Mouse (Mus musculus) liver, embryonic 14.5 days (tissue): Measurements from ENCODE around the gene Tor1b. TPM values are rescaled to one million over a fixed set of nuclear protein-coding genes. Genes with fewer than 3 reads are reported as not detected.

Experiments used
- ATAC-seq: fragments of 200-750 bp; cut with Nextera tagmentation; 2 replicates; pipeline ENCODE4 v1.8.0; 2017; ENCODE audit warnings: moderate number of reproducible peaks, mild to moderate bottlenecking, moderate library complexity; ENCODE audit not compliant: insufficient read depth
- DNase-seq, 3 experiments: peaks; one replicate each; pipeline ENCODE4 v3.0.0-alpha.2; 2012 to 2013; ENCODE audit warnings: low read depth in 3 of 3, low spot score in 3 of 3
- H3K27ac ChIP-seq: fragments of 300-500 bp; sonication (generic); 2 replicates; pipeline ENCODE4 v1.5.1; 2014; ENCODE audit warnings: moderate library complexity, mild to moderate bottlenecking, control low read depth, inconsistent platforms
- H3K27me3 ChIP-seq: fragments of 300-500 bp; sonication (generic); 2 replicates; pipeline ENCODE4 v1.6.1; 2014; ENCODE audit warnings: mild to moderate bottlenecking, low read length, moderate library complexity; ENCODE audit not compliant: control insufficient read depth, insufficient read depth
- H3K36me3 ChIP-seq: fragments of 300-500 bp; sonication (generic); replicated peaks from 2 replicates; pipeline ENCODE4 v1.6.1; 2014; ENCODE audit warnings: low read depth; ENCODE audit not compliant: control insufficient read depth, insufficient read depth
- H3K4me1 ChIP-seq, 2 experiments: fragments of 200-500 bp in 1 of 2; fragments of 300-500 bp in 1 of 2; sonication (generic) in 1 of 2; replicated peaks; 2 replicates each; pipeline ENCODE4 v1.6.1; 2012 to 2014; ENCODE audit warnings: antibody characterized with exemption in 1 of 2, inconsistent platforms in 1 of 2, low read length in 1 of 2; ENCODE audit not compliant: control insufficient read depth in 2 of 2, insufficient read depth in 2 of 2
- H3K4me2 ChIP-seq: fragments of 300-500 bp; sonication (generic); 2 replicates; pipeline ENCODE4 v1.6.1; 2014; ENCODE audit warnings: low read depth, mild to moderate bottlenecking, control low read depth, moderate library complexity
- H3K4me3 ChIP-seq, 2 experiments: fragments of 200-500 bp in 1 of 2; fragments of 300-500 bp in 1 of 2; sonication (generic) in 1 of 2; 2 replicates each; pipeline ENCODE4 v1.5.1; 2012 to 2014; ENCODE audit warnings: low read depth in 2 of 2, low read length in 2 of 2, mild to moderate bottlenecking in 2 of 2, control low read depth in 1 of 2, inconsistent platforms in 1 of 2, moderate library complexity in 1 of 2; ENCODE audit not compliant: insufficient read depth in 1 of 2
- H3K9ac ChIP-seq: fragments of 300-500 bp; sonication (generic); replicated peaks from 2 replicates; pipeline ENCODE4 v1.6.1; 2014; ENCODE audit warnings: mild to moderate bottlenecking, control low read depth, moderate library complexity
- H3K9me3 ChIP-seq: fragments of 300-500 bp; sonication (generic); 2 replicates; pipeline ENCODE4 v1.6.1; 2016; ENCODE audit warnings: low read length, mixed read lengths; ENCODE audit not compliant: control insufficient read depth
- CTCF ChIP-seq: IDR thresholded peaks from 2 replicates; pipeline ENCODE4 v1.5.1; 2016; ENCODE audit warnings: antibody characterized with exemption, low read depth, control low read depth
- EP300 ChIP-seq: IDR thresholded peaks from 2 replicates; pipeline ENCODE4 v1.6.1; 2016; ENCODE audit warnings: antibody characterized with exemption, low read depth
- WGBS: fragments of 180-500 bp; shearing (Covaris S2); extraction: QIAGEN DNeasy Blood & Tissue Kit; methylation state at CpG from one replicate; pipeline ENCODE4 v1.1.7; 2014; ENCODE audit not compliant: insufficient replicate concordance; 5-methylcytosine and 5-hydroxymethylcytosine counted together
- polyA plus RNA-seq, 2 experiments: library from polyadenylated mRNA; depleted of rRNA in 1 of 2; stranded (reverse) in 1 of 2; unstranded in 1 of 2; fragments of >200 nt; fragmentation: Nextera tagmentation in 1 of 2; extraction: Ambion mirVana in 1 of 2; gene quantifications; 2 replicates each; pipeline versions ENCODE4 v1.2.1 to v1.2.3; 2012 to 2014

Gene Tor1b
- polyA plus RNA-seq, 2 experiments = 14.6 to 14.7 TPM

GRCm38 (mm10) chr2:30994853-30995252 lies 42.1 kb downstream of the Tor1b start:
- Histone ChIP-seq H3K9ac (no peak overlapping the region), H3K27me3 (no peaks in the 10 kb centered on the region), H3K9me3 (no peaks in the 10 kb centered on the region), H3K4me1 (no peaks in the 10 kb centered on the region), H3K27ac (no peak overlapping the region), H3K4me3 (no peak overlapping the region), H3K36me3 (no peaks in the 10 kb centered on the region), H3K4me2 (no peak overlapping the region)
- DNase-seq (no peak), ATAC-seq (no peak)
- WGBS = 77% methylated on average over 4 of the region's 4 CpGs
- TF ChIP-seq CTCF (no peak), EP300 (no peak)

DNA sequence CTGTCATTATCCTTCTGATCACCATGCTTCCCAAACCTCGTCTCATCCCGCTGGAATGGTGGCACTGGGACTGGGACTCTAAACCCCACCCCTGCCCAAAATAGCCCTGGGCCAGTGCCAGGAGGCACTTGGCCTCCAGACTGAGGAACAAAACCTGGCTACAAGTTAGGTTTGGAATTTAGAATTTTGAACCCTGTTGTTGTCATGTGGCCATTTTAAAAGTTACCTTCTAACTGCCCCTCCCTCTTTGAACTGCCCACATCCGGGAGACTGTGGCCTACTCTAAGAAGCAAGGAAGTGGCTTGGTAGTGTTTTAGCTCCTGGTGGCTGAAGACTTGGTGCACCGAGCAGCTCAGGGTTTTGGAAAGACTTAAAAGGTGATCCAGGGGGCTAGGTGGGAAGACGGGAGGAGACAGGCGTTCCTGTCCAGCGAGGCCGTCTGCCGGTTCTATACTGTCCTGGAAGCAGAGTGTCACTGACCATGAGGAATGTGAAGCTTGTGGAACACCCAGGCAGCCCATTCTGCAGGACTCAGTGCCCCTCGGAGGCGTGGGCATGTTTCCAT lies 42.8 kb downstream of the Tor1b start:
- Histone ChIP-seq H3K4me3 (no peak overlapping the region), H3K27me3 (no peaks in the 10 kb centered on the region), H3K4me1 (no peaks in the 10 kb centered on the region), H3K9ac (no peak overlapping the region), H3K36me3 (no peaks in the 10 kb centered on the region), H3K9me3 (no peaks in the 10 kb centered on the region), H3K4me2 (no peak overlapping the region), H3K27ac (no peak overlapping the region)
- ATAC-seq (no peak), DNase-seq (no peak)
- 70% methylated on average over 11 of the region's 11 CpGs for WGBS
- no peak for TF ChIP-seq CTCF
- no peak for TF ChIP-seq EP300

GRCm38 (mm10) chr2:30998443-30999260 lies 45.9 kb downstream of the Tor1b start:
- Histone ChIP-seq H3K36me3 (no peaks in the 10 kb centered on the region; the same call in 1 of the 2 replicates), H3K27ac (no peak overlapping the region), H3K4me1 (no peaks in the 10 kb centered on the region), H3K27me3 (no peaks in the 10 kb centered on the region), H3K9ac (no peak overlapping the region), H3K4me2 (no peak overlapping the region), H3K9me3 (no peaks in the 10 kb centered on the region), H3K4me3 (no peak overlapping the region)
- 64% methylated on average over 8 of the region's 8 CpGs for WGBS
- no peak for ATAC-seq
- no peak for DNase-seq
- no peak for TF ChIP-seq EP300
- TF ChIP-seq CTCF = no peak

- DNase-seq (no peak), ATAC-seq (no peak)
- Histone ChIP-seq H3K4me2 (no peak overlapping the region), H3K27me3 (no peaks in the 10 kb centered on the region), H3K4me1 (peaks cover 23 to 30% of the 10 kb centered on the region in 2 experiments), H3K4me3 (no peak overlapping the region), H3K9me3 (no peaks in the 10 kb centered on the region), H3K36me3 (no peaks in the 10 kb centered on the region; the same call in 1 of the 2 replicates), H3K9ac (no peak overlapping the region), H3K27ac (no peak overlapping the region)
- TF ChIP-seq CTCF (no peak), EP300 (no peak)
- 87% methylated on average over 10 of the region's 10 CpGs for WGBS
These were observed 50.1 kb downstream of the Tor1b start for GRCm38 (mm10) chr2:31002857-31003256.

GRCm38 (mm10) chr2:31005453-31005852 lies 52.7 kb downstream of the Tor1b start:
- WGBS = 15% methylated on average over 2 of the region's 2 CpGs
- Histone ChIP-seq H3K4me1 (peaks cover 23 to 30% of the 10 kb centered on the region in 2 experiments), H3K4me3 (peak overlapping the region; percentile 46 to 47), H3K27ac (peak overlapping the region; percentile 87), H3K9ac (peak overlapping the region; percentile 65), H3K36me3 (no peaks in the 10 kb centered on the region; the same call in 1 of the 2 replicates), H3K27me3 (no peaks in the 10 kb centered on the region), H3K9me3 (no peaks in the 10 kb centered on the region), H3K4me2 (peak overlapping the region; percentile 69)
- DNase-seq = no peak
- TF ChIP-seq CTCF = no peak
- peak; percentile 55; the same call in 1 of the 2 replicates for ATAC-seq
